Comparison of ENCODE assay signal across 16 mouse cellular contexts in genomic region chr15:36944556-36945171, GRCm38 (mm10).
DNase-seq lines count a peak whose midpoint lies in the region; ATAC-seq lines count a peak whose summit lies in the region.
"Had no signal": no experiment of that assay in that cellular context is flagged by ENCODE, and none has a peak within 500 bp of the region (broad histone marks: within the 10 kb centered on the region; RNA-seq: fewer than 3 reads in every experiment).

No protein-coding gene starts in this region.

- H3K9ac ChIP-seq in midbrain, embryonic 12.5 days (replicated peaks), result no peak overlapping the region
- no peak overlapping the region for H3K9ac ChIP-seq in neural tube, embryonic 15.5 days (replicated peaks)
- H3K9ac ChIP-seq: liver, embryonic 14.5 days had no signal

- H3K27me3 ChIP-seq in hindbrain, embryonic 10.5 days (ENCODE audit: insufficient read depth, poor library complexity, severe bottlenecking), result no peaks in the 10 kb centered on the region
- H3K27me3 ChIP-seq in midbrain, embryonic 12.5 days, result 0 out of 2 replicates have a peak, but pooled peaks cover 5% of the 10 kb centered on the region
- no peaks in the 10 kb centered on the region for H3K27me3 ChIP-seq in neural tube, embryonic 15.5 days (replicated peaks)

- no peak overlapping the region for H3K4me3 ChIP-seq in hindbrain, embryonic 10.5 days
- H3K4me3 ChIP-seq in midbrain, embryonic 12.5 days, result no peak overlapping the region
- no peak overlapping the region for H3K4me3 ChIP-seq in neural tube, embryonic 15.5 days (replicated peaks)
- H3K4me3 ChIP-seq: myocyte had no signal

- H3K36me3 ChIP-seq in hindbrain, embryonic 10.5 days, result no peaks in the 10 kb centered on the region
- H3K36me3 ChIP-seq in midbrain, embryonic 12.5 days, result no peaks in the 10 kb centered on the region
- no peaks in the 10 kb centered on the region for H3K36me3 ChIP-seq in neural tube, embryonic 15.5 days

- DNase-seq in right cerebral cortex, postnatal 14 days, result peak; percentile 30
- no peak for DNase-seq in right cerebral cortex, postnatal 36 days (ENCODE audit: low spot score in 2 of 2)
- DNase-seq in hindbrain, embryonic 10.5 days (ENCODE audit: low spot score), result peak; percentile 38
- DNase-seq in spleen, postnatal 4 days (ENCODE audit: low spot score in 2 of 2), result no peak
- DNase-seq in adrenal gland, postnatal 4 days (ENCODE audit: low spot score in 2 of 2), result no peak
- DNase-seq in urinary bladder, postnatal 14 days (ENCODE audit: low spot score), result no peak
- DNase-seq: cerebellum, adult 9-11 months; heart, adult 18-20 months; heart, postnatal 36 days; kidney, adult 18-20 months; right cerebral cortex, postnatal 25 days; thymus, postnatal 4 days had no signal

- H3K4me2 ChIP-seq in midbrain, embryonic 12.5 days (replicated peaks), result no peak overlapping the region
- H3K4me2 ChIP-seq in neural tube, embryonic 15.5 days, result no peak overlapping the region

- no peaks in the 10 kb centered on the region for H3K9me3 ChIP-seq in hindbrain, embryonic 10.5 days
- H3K9me3 ChIP-seq in midbrain, embryonic 12.5 days, result no peaks in the 10 kb centered on the region
- H3K9me3 ChIP-seq in neural tube, embryonic 15.5 days (replicated peaks), result no peaks in the 10 kb centered on the region

- peaks cover 27% of the 10 kb centered on the region for H3K4me1 ChIP-seq in hindbrain, embryonic 10.5 days (replicated peaks)
- H3K4me1 ChIP-seq in midbrain, embryonic 12.5 days, result peaks cover 25% of the 10 kb centered on the region
- peaks cover 25% of the 10 kb centered on the region for H3K4me1 ChIP-seq in neural tube, embryonic 15.5 days

- peak; percentile 44; the same call in 1 of the 2 replicates for ATAC-seq in midbrain, embryonic 12.5 days (ENCODE audit: low FRiP score, low read depth)
- peak; percentile 72 for ATAC-seq in neural tube, embryonic 15.5 days (ENCODE audit: low FRiP score)

- 52% methylated on average over 8 of the region's 8 CpGs for WGBS in hindbrain, embryonic 10.5 days
- 22% methylated on average over 8 of the region's 8 CpGs for WGBS in midbrain, embryonic 12.5 days
- 24% methylated on average over 8 of the region's 8 CpGs for WGBS in neural tube, embryonic 15.5 days

- peak overlapping the region; percentile 60 for H3K27ac ChIP-seq in hindbrain, embryonic 10.5 days
- H3K27ac ChIP-seq in midbrain, embryonic 12.5 days (replicated peaks), result peak overlapping the region; percentile 56
- peak overlapping the region; percentile 15; the same call in 1 of the 2 replicates for H3K27ac ChIP-seq in neural tube, embryonic 15.5 days (replicated peaks)
- H3K27ac ChIP-seq: liver, embryonic 14.5 days had no signal

Comparison
In these comparisons a context has a peak if more than half of its experiments do, and no peak if none do; other contexts are left out.
1. DNase-seq: peak in right cerebral cortex, postnatal 14 days (single experiment) and hindbrain, embryonic 10.5 days (single experiment); none in right cerebral cortex, postnatal 36 days (0 of 2), spleen, postnatal 4 days (0 of 2), adrenal gland, postnatal 4 days (0 of 2) and urinary bladder, postnatal 14 days (single experiment).
2. Peak in every context shown above with its lines, with median percentiles within 50 percentile points of each other: H3K27ac ChIP-seq.